Mouse (Mus musculus): Measurements from ENCODE around the gene Abcc12.

Gene Abcc12

GRCm38 (mm10) chr8:86580458-86580857 is at the start of gene Abcc12:
Gene Abcc12, minus strand, starts transcription at chr8:86580686.
- DNase-seq (ENCODE audit: low spot score), result no peak

DNA sequence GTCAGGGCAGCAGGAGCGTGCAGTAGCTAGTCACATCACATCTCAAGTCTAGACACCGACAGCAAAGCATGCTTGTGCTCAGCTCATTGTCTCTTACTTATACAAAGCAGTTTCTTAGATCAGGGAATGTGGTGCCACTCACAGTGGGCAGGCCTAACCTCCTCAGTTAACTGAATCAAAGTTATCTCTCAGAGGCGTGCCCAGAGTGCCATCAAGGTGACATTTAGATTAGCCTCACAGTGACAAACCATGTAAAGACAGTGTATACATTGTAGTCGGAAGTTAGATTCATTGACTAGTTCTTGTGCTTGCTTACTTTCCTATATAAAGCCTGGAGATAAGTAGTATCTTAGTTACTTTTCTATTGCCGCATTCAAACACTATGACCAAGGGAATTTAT is 49.7 kb upstream of the Abcc12 start:
- DNase-seq (ENCODE audit: low spot score), result no peak

GRCm38 (mm10) chr8:86624915-86625314 is 44.4 kb upstream of the Abcc12 start:
- no peak for DNase-seq (ENCODE audit: low spot score)

DNA sequence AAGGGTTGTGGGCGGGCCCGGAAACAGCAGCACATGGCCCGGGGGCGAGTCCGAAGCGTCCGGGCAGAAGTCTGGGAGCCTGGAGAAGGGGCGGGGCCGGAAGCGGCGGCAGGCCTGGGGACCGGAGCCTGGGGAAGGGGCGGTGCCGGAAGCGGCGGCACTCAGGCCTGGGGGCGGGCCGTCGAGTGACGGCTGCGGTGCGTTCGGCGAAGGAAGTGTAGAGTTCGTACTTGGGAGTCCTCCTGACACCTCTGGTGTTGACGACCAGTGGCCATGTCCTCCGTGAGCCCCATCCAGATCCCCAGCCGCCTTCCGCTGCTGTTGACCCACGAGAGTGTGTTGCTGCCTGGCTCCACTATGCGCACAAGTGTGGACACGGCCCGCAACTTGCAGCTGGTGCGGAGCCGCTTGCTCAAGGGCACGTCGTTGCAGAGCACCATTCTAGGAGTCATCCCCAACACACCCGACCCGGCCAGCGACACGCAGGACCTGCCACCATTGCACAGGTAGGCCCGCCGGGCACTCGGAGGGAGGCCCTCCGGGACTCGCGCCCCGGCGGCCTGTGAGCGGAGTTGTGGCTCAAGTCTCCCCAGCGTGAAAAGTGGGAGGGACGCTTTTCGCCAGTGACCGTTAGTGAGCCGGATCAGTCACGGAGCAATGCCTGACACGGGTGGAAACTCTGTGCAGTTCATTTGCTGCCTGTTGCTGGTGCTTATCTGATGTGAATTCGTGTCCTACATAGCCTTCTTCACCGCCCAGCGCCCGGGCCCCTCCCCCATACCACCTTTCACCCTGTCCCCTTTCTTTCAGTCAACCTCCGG is 43.6 kb upstream of the Abcc12 start, which contains the start of gene Lonp2:
Lonp2 (plus strand) TSS at position 133 of the 821 bp plus-strand sequence.
- peak; percentile 93 for DNase-seq (ENCODE audit: low spot score)

DNA sequence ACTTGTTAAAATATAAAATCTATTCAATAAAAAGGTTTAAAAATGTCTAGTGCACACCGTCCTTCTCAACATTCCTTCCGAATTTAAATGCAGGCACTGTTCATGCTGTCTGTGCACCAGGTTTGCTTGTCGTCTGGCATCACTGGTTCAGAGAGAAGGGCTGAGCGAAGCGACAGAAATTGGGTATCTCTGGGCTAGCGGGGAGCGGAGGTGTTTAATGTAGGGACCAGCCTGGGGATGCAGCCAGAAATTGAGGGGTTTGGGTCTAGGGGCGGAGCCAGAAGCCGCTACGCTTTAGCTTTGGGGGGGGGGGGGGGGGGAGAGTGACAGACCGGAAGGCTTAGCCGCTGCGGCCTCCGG is 43.0 kb upstream of the Abcc12 start:
- no peak for DNase-seq (ENCODE audit: low spot score)

GRCm38 (mm10) chr8:86617759-86618387 is 37.4 kb upstream of the Abcc12 start:
- DNase-seq (ENCODE audit: low spot score), result no peak

DNA sequence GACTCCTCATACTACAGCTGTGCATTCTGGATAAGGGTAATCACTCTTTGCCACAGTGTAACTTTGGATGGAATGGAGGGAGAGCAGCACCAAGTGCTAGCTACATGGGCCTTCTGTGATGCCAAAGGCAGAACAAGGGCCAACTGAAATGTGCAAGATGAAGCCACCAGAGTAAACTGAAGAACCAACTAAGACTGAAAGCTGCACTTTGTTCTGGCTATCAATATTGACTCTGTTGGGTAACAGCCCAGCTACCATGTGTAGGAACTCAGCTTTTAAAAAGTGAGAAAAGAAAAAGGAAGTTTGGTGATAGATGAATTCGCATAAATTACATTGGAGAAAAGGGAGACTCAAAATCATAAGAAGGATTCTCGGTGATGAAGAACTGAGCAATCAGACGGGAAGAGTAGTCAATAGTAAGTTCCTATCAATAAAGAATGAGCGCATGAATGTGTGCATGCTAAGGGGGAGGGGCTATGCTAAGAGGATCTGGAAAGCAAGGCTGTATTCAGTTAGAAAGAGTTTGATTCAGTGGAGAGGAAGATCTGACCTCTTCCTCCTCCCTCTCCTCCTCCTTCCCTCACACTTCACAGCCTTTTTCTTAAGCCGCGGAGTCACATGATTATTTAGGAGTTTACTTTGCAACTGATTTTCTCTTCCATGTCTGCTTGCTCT is 34.7 kb upstream of the Abcc12 start:
- no peak for DNase-seq (ENCODE audit: low spot score)

DNA sequence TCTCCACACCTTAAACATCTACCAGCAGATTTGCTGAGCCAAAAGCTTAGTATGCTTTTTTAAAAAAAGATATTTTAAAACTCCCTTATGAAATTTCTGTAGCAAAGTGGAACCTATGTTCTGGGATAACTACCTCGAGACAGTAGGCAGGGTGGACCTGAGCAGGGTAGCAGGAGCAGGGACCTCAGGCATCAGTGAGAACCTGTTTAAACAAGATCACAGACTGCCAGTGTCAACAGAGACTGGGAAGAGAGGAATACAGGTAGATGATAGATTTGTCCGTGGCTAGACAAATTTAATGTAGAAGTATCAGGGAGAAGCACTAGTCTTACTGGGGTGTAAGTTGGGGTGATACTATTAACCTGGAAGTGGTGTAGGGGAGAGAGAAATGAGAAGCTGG is 33.3 kb upstream of the Abcc12 start:
- DNase-seq (ENCODE audit: low spot score), result no peak

DNA sequence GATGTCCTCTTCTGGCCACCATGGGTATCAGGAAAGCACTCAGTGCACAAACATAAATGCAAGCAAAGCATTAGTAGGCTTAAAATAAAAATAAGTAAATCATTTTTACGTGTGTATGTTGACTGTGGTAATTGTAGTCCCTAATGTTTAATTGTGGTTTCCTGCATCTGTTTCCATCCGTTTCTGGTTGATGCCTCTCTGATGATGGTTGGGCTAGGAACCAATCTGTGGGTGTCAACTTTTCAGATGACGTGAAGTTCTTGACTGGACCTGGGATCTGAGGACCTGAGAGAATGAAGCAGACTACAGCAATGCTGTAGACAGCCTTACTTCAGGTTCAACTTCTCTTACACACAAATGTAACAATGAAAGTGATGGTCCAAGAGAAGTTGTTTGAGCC is 24.2 kb upstream of the Abcc12 start:
- no peak for DNase-seq (ENCODE audit: low spot score)

- DNase-seq (ENCODE audit: low spot score), result no peak
Measured at GRCm38 (mm10) chr8:86603174-86603573, 22.7 kb upstream of the Abcc12 start.

DNA sequence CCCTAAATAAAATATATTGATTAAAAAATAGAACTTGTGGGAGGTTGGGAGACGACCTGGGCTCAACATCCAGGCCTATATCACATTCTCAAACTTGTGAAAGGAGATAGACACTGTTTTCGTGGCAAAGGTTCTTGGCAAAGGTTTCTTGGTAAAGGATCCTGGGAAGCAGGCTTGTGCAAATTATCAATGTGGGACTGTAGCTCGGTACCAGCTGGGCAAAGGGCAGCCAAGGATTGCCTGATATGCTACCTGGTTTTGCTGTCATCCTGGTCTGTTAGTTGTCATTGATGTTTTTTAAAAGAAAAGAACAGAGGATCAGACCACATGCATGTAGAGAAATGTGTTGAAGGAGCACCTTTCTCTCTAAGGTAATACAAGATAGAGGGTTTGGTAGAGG is 19.8 kb upstream of the Abcc12 start:
- DNase-seq (ENCODE audit: low spot score), result no peak

DNA sequence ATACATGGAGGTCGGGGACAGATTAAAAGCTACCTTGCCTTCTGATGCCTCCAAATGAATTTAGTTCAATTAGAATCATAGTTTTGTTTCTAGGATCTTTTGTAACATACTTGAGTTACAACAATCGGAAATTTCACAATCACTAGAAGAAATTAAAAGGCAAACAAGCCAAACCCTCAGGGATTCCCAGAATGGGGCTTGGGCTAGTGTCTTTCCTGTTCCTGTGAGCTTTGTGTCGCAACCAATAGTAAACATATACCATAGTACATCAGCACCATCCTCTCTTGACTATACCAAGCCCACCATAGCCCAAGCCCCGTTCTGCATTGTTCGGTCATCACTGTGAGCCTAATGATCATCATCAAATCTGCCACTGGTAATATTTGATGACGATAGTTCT is 18.8 kb upstream of the Abcc12 start:
- DNase-seq (ENCODE audit: low spot score), result no peak

GRCm38 (mm10) chr8:86597681-86598080 is 17.2 kb upstream of the Abcc12 start:
- no peak for DNase-seq (ENCODE audit: low spot score)

DNA sequence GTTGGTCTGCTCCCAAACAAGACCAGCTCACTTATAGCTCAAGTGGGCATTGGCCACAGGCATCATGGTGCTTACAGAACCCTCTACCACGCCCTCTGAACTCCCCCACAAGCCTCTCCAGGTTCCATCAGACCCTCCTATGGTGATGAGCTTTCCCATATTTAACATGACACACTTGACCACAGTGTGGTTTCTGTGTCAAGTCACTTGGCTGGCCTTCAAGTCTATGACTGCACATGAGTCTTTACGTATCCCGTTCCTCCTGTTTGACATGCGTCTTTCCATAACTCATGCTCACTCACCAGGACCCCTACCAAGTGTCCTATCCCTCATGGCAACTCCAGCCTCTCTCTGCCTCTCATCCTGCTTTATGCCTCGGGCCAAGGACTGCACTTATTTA is 15.2 kb upstream of the Abcc12 start:
- DNase-seq (ENCODE audit: low spot score), result no peak

DNA sequence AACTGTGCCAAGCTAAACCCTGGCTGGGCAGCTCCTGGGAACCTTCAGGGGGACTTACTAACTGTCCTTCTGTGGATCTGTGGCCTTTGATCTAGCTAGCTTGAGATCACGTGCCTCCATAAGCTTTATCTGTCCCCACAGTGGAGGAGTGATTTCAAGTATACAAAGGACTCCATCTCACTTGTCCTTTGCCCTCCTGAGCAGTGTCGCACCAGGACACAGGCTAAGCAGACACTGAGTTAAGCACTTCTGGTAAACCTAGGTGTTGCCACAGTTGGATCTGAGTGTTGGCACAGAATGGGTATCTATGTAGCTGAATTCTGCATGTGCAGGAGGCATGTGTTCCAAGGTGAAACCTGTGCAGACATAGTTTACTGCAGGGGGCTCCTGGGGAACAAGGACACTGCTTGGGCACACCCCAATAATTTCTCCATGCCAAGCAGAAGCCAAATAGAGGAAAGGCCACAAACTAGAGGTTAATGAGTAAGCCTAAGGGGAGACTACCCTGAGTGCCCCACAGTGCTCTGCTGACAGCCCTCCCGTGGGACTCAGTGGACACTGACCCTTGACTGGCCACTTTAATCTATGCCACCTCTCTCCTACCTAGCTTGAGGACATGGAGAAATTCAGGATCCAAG is 13.8 kb upstream of the Abcc12 start:
- DNase-seq (ENCODE audit: low spot score), result no peak

DNA sequence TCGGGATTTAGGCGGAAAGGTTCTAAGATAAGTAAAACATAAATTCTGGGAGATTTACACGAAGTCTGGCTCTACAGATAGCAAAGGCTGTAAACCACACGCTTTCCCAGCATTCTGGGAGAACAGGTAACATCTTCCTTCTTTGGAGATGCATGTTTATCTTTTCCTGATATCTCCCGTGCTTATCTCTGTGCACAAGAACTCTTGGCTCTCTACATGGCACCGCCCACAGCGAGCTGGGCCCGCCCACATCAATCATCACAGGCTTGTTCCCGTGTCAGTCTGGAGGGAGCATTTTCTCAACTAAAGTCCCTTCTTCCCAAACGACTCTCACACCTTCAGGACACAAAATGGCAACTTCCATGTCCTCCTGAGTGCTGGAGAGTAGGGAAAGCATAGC is 12.6 kb upstream of the Abcc12 start:
- DNase-seq (ENCODE audit: low spot score), result no peak

- DNase-seq (ENCODE audit: low spot score), result no peak
Measured at GRCm38 (mm10) chr8:86588338-86588737, 7.9 kb upstream of the Abcc12 start.

- DNase-seq (ENCODE audit: low spot score), result no peak
Measured at GRCm38 (mm10) chr8:86586642-86587041, 6.2 kb upstream of the Abcc12 start.

- no peak for DNase-seq (ENCODE audit: low spot score)
Measured at GRCm38 (mm10) chr8:86586058-86586457, 5.6 kb upstream of the Abcc12 start.

DNA sequence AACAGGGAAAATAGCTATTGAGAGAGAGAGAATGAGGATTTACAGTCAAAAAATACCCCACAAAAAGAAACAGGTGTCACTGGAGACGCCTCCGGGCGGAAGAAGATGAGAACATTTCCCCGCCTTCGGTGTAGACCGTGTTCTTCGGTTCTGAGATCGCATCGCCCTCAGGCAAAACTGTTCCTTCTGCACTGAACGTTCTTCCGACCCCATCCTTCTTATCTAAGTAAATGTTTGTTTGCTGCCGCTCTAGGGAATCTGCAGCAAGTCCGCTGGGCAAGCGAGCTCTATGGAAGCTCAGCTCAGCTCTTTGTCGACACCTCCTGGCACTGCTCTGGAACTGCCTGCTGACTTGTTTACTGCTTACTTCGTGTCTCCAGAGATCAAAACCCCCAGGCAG is 5.0 kb upstream of the Abcc12 start:
- peak; percentile 66 for DNase-seq (ENCODE audit: low spot score)

GRCm38 (mm10) chr8:86585118-86585517 is 4.6 kb upstream of the Abcc12 start:
- peak; percentile 76 for DNase-seq (ENCODE audit: low spot score)

GRCm38 (mm10) chr8:86581921-86582331 is 1.4 kb upstream of the Abcc12 start:
- DNase-seq (ENCODE audit: low spot score), result no peak

DNA sequence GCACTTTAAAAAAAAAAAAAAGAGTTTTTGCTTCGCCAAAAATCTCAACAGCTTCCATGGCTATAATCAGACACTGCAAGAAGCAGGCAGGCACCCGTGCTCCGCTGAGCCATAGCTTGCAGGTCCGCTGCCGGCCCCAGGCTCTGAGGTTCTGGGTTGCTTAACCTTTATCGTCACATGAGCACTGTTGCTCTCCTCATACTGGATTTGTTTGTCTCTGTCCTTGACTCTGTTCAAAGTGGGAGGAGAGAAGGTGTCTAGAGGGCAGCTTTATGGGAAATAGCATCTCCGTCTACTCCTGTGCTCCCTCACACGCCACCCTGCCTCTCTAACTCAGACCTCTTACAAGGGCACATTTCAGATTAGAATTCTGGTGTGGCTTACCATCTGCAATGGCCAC is 1.8 kb downstream of the Abcc12 start:
- no peak for DNase-seq (ENCODE audit: low spot score)

Data from left cerebral cortex, adult 11 months (tissue).